Mouse (Mus musculus) liver, adult 2 months (tissue): Measurements from ENCODE around the gene H2al2a. TPM values are rescaled to one million over a fixed set of nuclear protein-coding genes. Genes with fewer than 3 reads are reported as not detected.

Experiments
- DNase-seq: peaks from one replicate; pipeline ENCODE4 v3.0.0-alpha.2; 2011; ENCODE audit warnings: low read depth, low spot score; ENCODE audit errors: extremely low read depth
- H3K27ac ChIP-seq: fragments of 200-500 bp; replicated peaks from 2 replicates; pipeline ENCODE4 v1.5.1; 2012; ENCODE audit warnings: low read depth, mild to moderate bottlenecking, control low read depth, inconsistent platforms, low read length; ENCODE audit not compliant: insufficient read depth
- H3K27me3 ChIP-seq: fragments of 200-500 bp; 2 replicates; pipeline ENCODE4 v1.6.1; 2012; ENCODE audit warnings: mild to moderate bottlenecking, moderate library complexity, low read length, inconsistent platforms; ENCODE audit not compliant: control insufficient read depth, insufficient read depth
- H3K36me3 ChIP-seq: fragments of 200-500 bp; 2 replicates; pipeline ENCODE4 v1.6.1; 2012; ENCODE audit warnings: low read length, inconsistent platforms; ENCODE audit not compliant: control insufficient read depth, insufficient read depth
- H3K4me1 ChIP-seq: fragments of 200-500 bp; 2 replicates; pipeline ENCODE4 v1.6.1; 2011; ENCODE audit warnings: low read length; ENCODE audit not compliant: control insufficient read depth, insufficient read depth
- H3K4me3 ChIP-seq: fragments of 200-500 bp; 2 replicates; pipeline ENCODE4 v1.5.1; 2011; ENCODE audit warnings: low read depth, mild to moderate bottlenecking, control low read depth, low read length, moderate library complexity; ENCODE audit not compliant: insufficient read depth
- H3K79me2 ChIP-seq: fragments of 200-500 bp; 2 replicates; pipeline ENCODE4 v1.6.1; 2012; ENCODE audit warnings: inconsistent platforms, mild to moderate bottlenecking, low read length, moderate library complexity; ENCODE audit not compliant: control insufficient read depth, insufficient read depth
- H3K9ac ChIP-seq: fragments of 200-500 bp; 2 replicates; pipeline ENCODE4 v1.6.1; 2012; ENCODE audit warnings: low read depth, mild to moderate bottlenecking, control low read depth, inconsistent platforms, low read length
- CTCF ChIP-seq: fragments of 200-500 bp; IDR thresholded peaks from 2 replicates; pipeline ENCODE4 v1.5.1; 2011; ENCODE audit warnings: low read depth, low read length, control low read depth
- POLR2A ChIP-seq: fragments of 200-500 bp; IDR thresholded peaks from 2 replicates; pipeline ENCODE4 v1.6.1; 2011; ENCODE audit warnings: low read length, control low read depth; ENCODE audit not compliant: insufficient read depth; ENCODE audit errors: extremely low read depth
- WGBS: fragments of 180-500 bp; shearing (Covaris S2); methylation state at CpG from one replicate; pipeline ENCODE4 v1.1.7; 2018; 5-methylcytosine and 5-hydroxymethylcytosine counted together
- polyA plus RNA-seq: library from polyadenylated mRNA; depleted of rRNA; stranded (reverse); fragments of >200 nt; gene quantifications from 2 replicates; pipeline ENCODE4 v1.2.3, GENCODE M21; 2012
- total RNA-seq: library from RNA; depleted of rRNA; stranded (reverse); fragments of >200 nt; gene quantifications from 2 replicates; pipeline ENCODE4 v1.2.3, GENCODE M21; 2014

Gene H2al2a
- total and polyA plus RNA-seq, 2 experiments = not detected

GRCm38 (mm10) chr2:18034371-18035250 is 37.9 kb upstream of the H2al2a start:
- H3K27me3 ChIP-seq = peaks cover 4% of the 10 kb centered on the region; the same call in 1 of the 2 replicates
- no peaks in the 10 kb centered on the region for H3K36me3 ChIP-seq
- H3K4me3 ChIP-seq = no peak overlapping the region
- no peak for TF ChIP-seq CTCF
- TF ChIP-seq POLR2A = no peak
- H3K9ac ChIP-seq = no peak overlapping the region
- WGBS = 95% methylated on average over 10 of the region's 10 CpGs
- no peaks in the 10 kb centered on the region for H3K4me1 ChIP-seq
- no peak for DNase-seq
- H3K79me2 ChIP-seq = no peaks in the 10 kb centered on the region
- no peak overlapping the region for H3K27ac ChIP-seq

- DNase-seq = no peak
- no peak overlapping the region for H3K9ac ChIP-seq
- 93% methylated on average over 10 of the region's 10 CpGs for WGBS
- peaks cover 3% of the 10 kb centered on the region; the same call in 1 of the 2 replicates for H3K27me3 ChIP-seq
- H3K4me1 ChIP-seq = no peaks in the 10 kb centered on the region
- H3K36me3 ChIP-seq = no peaks in the 10 kb centered on the region
- H3K79me2 ChIP-seq = no peaks in the 10 kb centered on the region
- no peak overlapping the region for H3K27ac ChIP-seq
- TF ChIP-seq CTCF (no peak), POLR2A (no peak)
- H3K4me3 ChIP-seq = no peak overlapping the region
Measured at GRCm38 (mm10) chr2:18033166-18034108, 36.7 kb upstream of the H2al2a start.

GRCm38 (mm10) chr2:18032538-18032895 is 35.8 kb upstream of the H2al2a start:
- Histone ChIP-seq H3K4me1 (no peaks in the 10 kb centered on the region), H3K9ac (no peak overlapping the region), H3K27me3 (peaks cover 3% of the 10 kb centered on the region; the same call in 1 of the 2 replicates), H3K27ac (no peak overlapping the region), H3K4me3 (no peak overlapping the region), H3K36me3 (no peaks in the 10 kb centered on the region), H3K79me2 (no peaks in the 10 kb centered on the region)
- no peak for TF ChIP-seq POLR2A
- no peak for TF ChIP-seq CTCF
- WGBS = 94% methylated on average over 5 of the region's 5 CpGs
- DNase-seq = no peak

- 0 out of 2 replicates have a peak, but pooled peaks cover under 1% of the 10 kb centered on the region for H3K4me1 ChIP-seq
- WGBS = 13% methylated on average over 34 of the region's 34 CpGs
- peaks cover 3% of the 10 kb centered on the region; the same call in 1 of the 2 replicates for H3K27me3 ChIP-seq
- H3K27ac ChIP-seq = no peak overlapping the region
- DNase-seq = no peak
- TF ChIP-seq CTCF = no peak
- no peak for TF ChIP-seq POLR2A
- H3K9ac ChIP-seq = peak overlapping the region; percentile 69
- H3K4me3 ChIP-seq = peak overlapping the region; percentile 56
- no peaks in the 10 kb centered on the region for H3K79me2 ChIP-seq
- no peaks in the 10 kb centered on the region for H3K36me3 ChIP-seq
Measured at GRCm38 (mm10) chr2:18031831-18032537, 35.2 kb upstream of the H2al2a start.

- 11% methylated on average over 26 of the region's 26 CpGs for WGBS
- Histone ChIP-seq H3K9ac (peak overlapping the region; percentile 14), H3K79me2 (no peaks in the 10 kb centered on the region), H3K4me3 (peak overlapping the region; percentile 56), H3K27me3 (no peaks in the 10 kb centered on the region), H3K4me1 (0 out of 2 replicates have a peak, but pooled peaks cover 2% of the 10 kb centered on the region), H3K27ac (no peak overlapping the region), H3K36me3 (no peaks in the 10 kb centered on the region)
- TF ChIP-seq POLR2A (no peak), CTCF (no peak)
- DNase-seq = peak; percentile 44
Measured at GRCm38 (mm10) chr2:18031271-18031821, 34.6 kb upstream of the H2al2a start.
